Mouse (Mus musculus) bone marrow macrophage, adult 2 months (primary cell): ENCODE measurements around the gene Gpx4. TPM values are rescaled to one million over a fixed set of nuclear protein-coding genes. Genes with fewer than 3 reads are reported as not detected.

Source experiments
- H3K27ac ChIP-seq: 2 replicates; pipeline ENCODE4 v1.5.1; 2012; ENCODE audit warnings: low read depth, low read length; ENCODE audit not compliant: insufficient read depth
- H3K4me1 ChIP-seq: 2 replicates; pipeline ENCODE4 v1.6.1; 2012; ENCODE audit warnings: low read length; ENCODE audit not compliant: control insufficient read depth, insufficient read depth
- H3K4me3 ChIP-seq: 2 replicates; pipeline ENCODE4 v1.5.1; 2012; ENCODE audit warnings: mild to moderate bottlenecking, low read length, moderate library complexity; ENCODE audit not compliant: insufficient read depth
- CTCF ChIP-seq: IDR thresholded peaks from 2 replicates; pipeline ENCODE4 v1.5.1; 2012; ENCODE audit warnings: low read depth, mild to moderate bottlenecking, low read length, moderate library complexity
- POLR2A ChIP-seq: IDR thresholded peaks from 2 replicates; pipeline ENCODE4 v1.6.1; 2012; ENCODE audit warnings: mild to moderate bottlenecking, low read depth, low read length, borderline replicate concordance
- polyA plus RNA-seq: library from polyadenylated mRNA; stranded (reverse); fragments of >200 nt; gene quantifications from 2 replicates; pipeline ENCODE4 v1.2.4, GENCODE M21; 2012; ENCODE audit not compliant: missing spikeins, insufficient read depth, insufficient read length

The Gpx4 gene
- polyA plus RNA-seq, 1 experiment = 322 TPM

- Histone ChIP-seq H3K4me3 (peak overlapping the region; percentile 90), H3K27ac (no peak overlapping the region), H3K4me1 (peaks cover 81% of the 10 kb centered on the region)
- no peak for TF ChIP-seq POLR2A
- no peak for TF ChIP-seq CTCF
These were observed 54.0 kb downstream of the Gpx4 start for GRCm38 (mm10) chr10:80100982-80101381.

GRCm38 (mm10) chr10:80102216-80102915 lies 55.4 kb downstream of the Gpx4 start:
- H3K4me3 ChIP-seq = peak overlapping the region; percentile 90
- H3K4me1 ChIP-seq = peaks cover 74% of the 10 kb centered on the region
- TF ChIP-seq POLR2A = no peak
- TF ChIP-seq CTCF = no peak
- H3K27ac ChIP-seq = peak overlapping the region; percentile 81

GRCm38 (mm10) chr10:80103032-80103431 lies 56.1 kb downstream of the Gpx4 start:
- Histone ChIP-seq H3K4me1 (peaks cover 71% of the 10 kb centered on the region), H3K4me3 (no peak overlapping the region), H3K27ac (peak overlapping the region; percentile 21; the same call in 1 of the 2 replicates)
- TF ChIP-seq POLR2A (no peak), CTCF (no peak)

GRCm38 (mm10) chr10:80104181-80104580 lies 57.2 kb downstream of the Gpx4 start:
- H3K27ac ChIP-seq = 0 out of 2 replicates have a peak overlapping the region, but pooled peaks have one; percentile 79
- no peak overlapping the region for H3K4me3 ChIP-seq
- peaks cover 59% of the 10 kb centered on the region for H3K4me1 ChIP-seq
- no peak for TF ChIP-seq POLR2A
- TF ChIP-seq CTCF = no peak

GRCm38 (mm10) chr10:80105460-80105859 lies 58.5 kb downstream of the Gpx4 start, which contains the start of gene Sbno2:
Sbno2 (minus strand) TSS chr10:80105571.
- Histone ChIP-seq H3K4me3 (peak within 1 kb of the TSS; percentile 52), H3K27ac (peak within 1 kb of the TSS; percentile 79), H3K4me1 (peaks cover 46% of the 10 kb centered on the region)
- TF ChIP-seq CTCF (no peak), POLR2A (no peak)

- Histone ChIP-seq H3K4me3 (peak overlapping the region; percentile 52; the same call in 1 of the 2 replicates), H3K27ac (peak overlapping the region; percentile 66), H3K4me1 (peaks cover 42% of the 10 kb centered on the region)
- TF ChIP-seq CTCF = no peak
- TF ChIP-seq POLR2A = no peak
These were observed 59.0 kb downstream of the Gpx4 start for GRCm38 (mm10) chr10:80105926-80106325.

Other genes with a start within 250 kb of the Gpx4 start
- gene Misp, start 226.2 kb upstream of the Gpx4 start, polyA plus RNA-seq = 0.91 TPM in 1 of 2 replicates, not detected in the other
- 129 and 141 TPM in 2 replicates for gene Ptbp1, start 192.7 kb upstream of the Gpx4 start, polyA plus RNA-seq
- gene Prtn3, start 172.7 kb upstream of the Gpx4 start, polyA plus RNA-seq = not detected in 2 replicates
- not detected in 2 replicates for gene Plppr3, start 172.5 kb upstream of the Gpx4 start, polyA plus RNA-seq
- 0.75 TPM in 1 of 2 replicates, not detected in the other for gene Elane, start 160.9 kb upstream of the Gpx4 start, polyA plus RNA-seq
- gene Cfd, start 156.3 kb upstream of the Gpx4 start, polyA plus RNA-seq = 1.3 TPM in 1 of 2 replicates, not detected in the other
- gene Med16, start 138.2 kb upstream of the Gpx4 start, polyA plus RNA-seq = 14.6 and 19.3 TPM in 2 replicates
- not detected in 2 replicates for gene Gm26602, start 136.3 kb upstream of the Gpx4 start, polyA plus RNA-seq
- 0.67 and 0.71 TPM in 2 replicates for gene Kiss1r, start 130.2 kb upstream of the Gpx4 start, polyA plus RNA-seq
- 87.2 and 90.4 TPM in 2 replicates for gene R3hdm4, start 126.0 kb upstream of the Gpx4 start, polyA plus RNA-seq
- 15.4 and 17.8 TPM in 2 replicates for gene Arid3a, start 120.1 kb upstream of the Gpx4 start, polyA plus RNA-seq
- 32.2 and 35.8 TPM in 2 replicates for gene Wdr18, start 87.0 kb upstream of the Gpx4 start, polyA plus RNA-seq
- gene Grin3b, start 76.5 kb upstream of the Gpx4 start, polyA plus RNA-seq = 0.65 and 0.91 TPM in 2 replicates
- gene Tmem259, start 62.8 kb upstream of the Gpx4 start, polyA plus RNA-seq = 86.5 and 101 TPM in 2 replicates
- gene Cnn2, start 58.6 kb upstream of the Gpx4 start, polyA plus RNA-seq = 37.5 and 41.5 TPM in 2 replicates
- gene Abca7, start 50.7 kb upstream of the Gpx4 start, polyA plus RNA-seq = 24.6 and 27.5 TPM in 2 replicates
- gene Arhgap45, start 30.5 kb upstream of the Gpx4 start, polyA plus RNA-seq = 218 TPM in 2 replicates
- gene Polr2e, start 7.4 kb upstream of the Gpx4 start, polyA plus RNA-seq = 53.0 and 55.5 TPM in 2 replicates
- 54.5 and 55.8 TPM in 2 replicates for gene Sbno2, start 58.4 kb downstream of the Gpx4 start, polyA plus RNA-seq
- 104 TPM in 2 replicates for gene Stk11, start 68.6 kb downstream of the Gpx4 start, polyA plus RNA-seq
- gene Atp5d, start 91.5 kb downstream of the Gpx4 start, polyA plus RNA-seq = 198 TPM in 2 replicates
- gene Cbarp, start 93.7 kb downstream of the Gpx4 start, polyA plus RNA-seq = 2.0 and 2.9 TPM in 2 replicates
- 32.9 and 40.5 TPM in 2 replicates for gene Midn, start 101.1 kb downstream of the Gpx4 start, polyA plus RNA-seq
- gene Cirbp, start 118.8 kb downstream of the Gpx4 start, polyA plus RNA-seq = 48.0 and 49.8 TPM in 2 replicates
- 22.7 and 23.9 TPM in 2 replicates for gene 1600002K03Rik, start 125.8 kb downstream of the Gpx4 start, polyA plus RNA-seq
- 0.51 and 1.0 TPM in 2 replicates for gene Efna2, start 132.3 kb downstream of the Gpx4 start, polyA plus RNA-seq
- gene Mum1, start 179.3 kb downstream of the Gpx4 start, polyA plus RNA-seq = 27.2 and 36.2 TPM in 2 replicates
- gene Ndufs7, start 202.0 kb downstream of the Gpx4 start, polyA plus RNA-seq = 104 and 108 TPM in 2 replicates
- gene Gamt, start 213.8 kb downstream of the Gpx4 start, polyA plus RNA-seq = 19.5 and 26.3 TPM in 2 replicates
- 103 and 109 TPM in 2 replicates for gene Dazap1, start 214.3 kb downstream of the Gpx4 start, polyA plus RNA-seq
- 1,336 and 1,616 TPM in 2 replicates for gene Rps15, start 245.3 kb downstream of the Gpx4 start, polyA plus RNA-seq
- gene Apc2, start 248.8 kb downstream of the Gpx4 start, polyA plus RNA-seq = 0.25 and 0.81 TPM in 2 replicates